Mouse (Mus musculus) thymus, adult 2 months (tissue): ENCODE results near the gene Lrrc34.

Experiments used
- CTCF ChIP-seq: fragments of 200-500 bp; IDR thresholded peaks from 2 replicates; pipeline ENCODE4 v1.5.1; 2012; ENCODE audit warnings: mild to moderate bottlenecking, control low read depth, low read length, moderate library complexity, borderline replicate concordance; ENCODE audit not compliant: control insufficient read depth, poor library complexity, insufficient read depth; ENCODE audit errors: extremely low read depth
- POLR2A ChIP-seq: fragments of 200-500 bp; IDR thresholded peaks from 2 replicates; pipeline ENCODE4 v1.6.1; 2012; ENCODE audit warnings: mild to moderate bottlenecking, low read length, control low read depth, moderate library complexity; ENCODE audit not compliant: control insufficient read depth, poor library complexity, insufficient read depth; ENCODE audit errors: extremely low read depth

DNA sequence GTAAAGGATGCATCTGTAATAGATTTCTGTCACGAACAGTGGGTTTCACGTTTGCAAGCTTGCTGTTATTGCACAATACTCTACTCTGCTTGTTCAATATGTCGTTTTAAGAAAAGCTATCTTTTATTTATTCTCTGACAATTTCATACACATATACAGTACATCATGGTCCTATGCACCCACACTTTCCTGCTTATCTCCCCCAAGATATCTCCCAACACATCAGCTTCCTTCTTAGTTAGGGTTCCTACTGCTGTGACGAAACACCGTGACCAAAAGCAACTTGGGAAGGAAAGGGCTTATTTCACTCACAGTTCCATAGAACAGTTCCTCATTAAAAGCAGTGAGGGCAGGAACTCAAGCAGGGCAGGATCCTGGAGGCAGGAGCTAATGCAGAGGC is 8.3 kb upstream of the Lrrc34 start:
- TF ChIP-seq CTCF = no peak
- no peak for TF ChIP-seq POLR2A
